Mouse (Mus musculus): ENCODE results near the gene Gulp1.

Gulp1 gene

DNA sequence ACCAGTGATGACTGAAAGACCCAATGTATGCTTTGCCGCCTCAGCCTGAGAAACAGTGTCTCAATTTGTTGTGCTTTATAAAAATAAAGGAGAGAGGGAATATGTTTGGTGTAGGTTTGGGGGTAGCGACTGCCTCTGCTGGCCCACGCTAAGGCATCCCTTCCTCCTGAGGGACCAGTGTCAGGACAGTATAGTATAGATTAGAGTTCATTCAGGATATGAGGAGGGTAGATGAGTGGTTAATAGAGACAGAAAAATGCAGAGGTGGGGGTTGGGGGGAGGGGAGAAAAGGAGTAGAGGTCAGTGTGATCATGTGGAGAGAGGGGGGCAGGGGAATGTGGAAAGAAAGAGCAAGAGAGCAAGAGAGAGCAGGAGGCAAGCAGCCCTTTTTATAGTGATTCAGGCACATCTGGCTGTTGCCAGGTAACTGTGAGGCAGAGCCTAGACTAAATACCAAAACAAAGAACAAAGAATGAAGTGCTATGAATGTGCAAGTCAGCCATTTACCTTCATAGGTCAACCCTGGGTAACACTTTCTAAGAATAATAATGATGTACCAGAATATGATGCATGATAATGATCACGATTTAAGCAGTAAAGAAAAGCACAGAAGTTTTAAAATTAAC is 169.6 kb downstream of the Gulp1 start:
- no peak for DNase-seq (ENCODE audit: low spot score in 2 of 2)

DNA sequence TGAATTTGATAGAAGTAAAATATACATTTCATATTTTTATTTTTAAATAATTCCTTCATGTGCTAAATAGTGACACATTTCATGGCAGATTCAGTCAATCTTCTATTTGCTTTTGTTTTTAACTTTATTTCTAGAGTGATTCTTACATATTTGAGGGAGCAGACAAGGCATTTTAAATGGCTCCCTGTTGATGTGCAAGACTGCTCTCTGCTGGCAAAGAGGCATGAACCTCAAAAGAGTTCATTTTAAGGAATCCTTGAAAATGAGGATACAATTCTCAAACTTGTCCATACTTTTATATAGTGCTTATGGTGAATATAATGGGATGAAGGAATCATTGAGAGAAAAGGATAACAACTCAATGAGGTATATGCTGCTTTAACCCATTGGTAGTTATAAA is 189.9 kb downstream of the Gulp1 start:
- DNase-seq (ENCODE audit: low spot score in 2 of 2) = no peak

DNA sequence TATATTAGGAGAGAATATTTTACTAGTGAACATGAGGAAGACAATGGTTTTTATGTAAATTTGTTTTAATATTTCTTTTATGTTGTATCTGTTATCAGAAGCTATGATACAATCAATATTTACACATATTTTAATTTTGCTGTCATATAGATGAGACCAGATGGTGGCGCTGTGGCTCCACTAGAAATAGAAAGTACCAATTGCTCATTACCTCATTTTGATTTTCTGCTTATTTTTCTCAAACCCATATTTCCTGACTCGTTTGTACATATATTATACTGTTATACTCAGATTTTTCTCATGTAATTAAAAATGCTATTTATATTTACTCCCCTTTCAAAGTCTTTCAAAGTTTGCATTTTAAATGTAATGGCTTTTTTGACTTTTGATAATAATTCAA is 194.4 kb downstream of the Gulp1 start:
- no peak for DNase-seq (ENCODE audit: low spot score in 2 of 2)

DNA sequence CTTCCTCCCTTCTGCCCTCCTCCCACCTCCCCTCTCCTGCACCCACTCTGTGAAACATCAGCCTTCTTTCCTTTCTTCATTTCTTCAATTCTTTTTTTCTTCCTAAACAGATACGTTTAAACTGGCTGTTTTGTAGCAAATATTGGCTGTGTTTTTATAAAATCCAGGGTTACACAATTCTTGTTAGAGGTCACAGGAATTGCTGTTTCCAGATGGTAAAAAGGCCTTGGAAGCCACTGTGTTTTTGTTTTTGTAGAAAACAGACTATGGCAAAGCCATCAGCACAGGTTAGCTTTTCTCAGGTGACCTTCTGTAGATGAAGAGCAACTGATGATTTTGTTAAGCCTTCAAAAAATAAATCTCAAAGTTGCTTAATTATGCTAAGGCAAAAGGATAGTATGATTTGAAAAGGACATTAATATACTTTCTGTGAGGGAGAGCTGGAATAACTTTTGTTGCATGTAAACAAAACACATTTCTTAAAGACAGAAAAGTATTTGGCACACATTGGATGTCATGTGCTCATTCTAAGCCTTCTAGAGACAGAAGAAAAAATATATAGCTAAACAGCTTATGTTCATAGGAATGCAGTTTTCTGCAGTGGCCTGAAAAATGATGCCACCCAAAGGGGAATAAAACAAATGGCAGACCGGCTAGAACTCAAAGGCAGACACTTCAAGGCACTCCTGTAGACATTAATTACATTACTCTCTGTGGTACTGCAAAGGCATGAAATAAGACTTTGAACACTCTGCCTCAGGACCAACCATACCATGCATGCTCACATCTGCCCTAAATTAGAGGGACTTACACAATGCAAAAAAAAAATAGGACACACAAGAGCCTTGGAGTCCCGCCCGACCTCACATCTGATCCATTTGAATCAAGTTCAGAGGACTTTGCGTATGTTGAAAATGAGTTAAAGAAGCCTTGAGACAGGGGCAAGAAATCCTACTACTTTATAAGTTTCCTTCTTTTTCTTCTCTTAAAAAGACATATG is 199.7 kb downstream of the Gulp1 start:
- DNase-seq (ENCODE audit: low spot score in 2 of 2) = no peak

DNA sequence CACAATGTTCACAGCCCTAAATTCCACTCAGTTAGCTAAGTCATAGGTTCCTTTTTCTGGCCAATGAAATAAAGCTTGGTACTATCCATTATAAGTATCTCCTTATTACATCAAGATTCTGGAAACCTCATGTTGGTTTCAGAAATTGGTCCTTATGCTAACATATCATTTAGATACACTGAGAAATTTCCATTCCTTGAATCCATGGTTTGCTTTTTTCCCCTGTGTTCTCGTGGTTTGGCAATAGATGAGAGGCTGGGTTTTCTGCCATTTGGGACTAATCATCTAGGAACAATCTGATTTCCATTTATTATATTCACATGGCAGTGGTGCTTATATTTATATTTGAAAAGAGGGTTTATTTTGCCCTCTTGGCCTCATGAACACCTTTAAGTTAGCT is 226.9 kb downstream of the Gulp1 start:
- DNase-seq (ENCODE audit: low spot score in 2 of 2) = no peak

DNA sequence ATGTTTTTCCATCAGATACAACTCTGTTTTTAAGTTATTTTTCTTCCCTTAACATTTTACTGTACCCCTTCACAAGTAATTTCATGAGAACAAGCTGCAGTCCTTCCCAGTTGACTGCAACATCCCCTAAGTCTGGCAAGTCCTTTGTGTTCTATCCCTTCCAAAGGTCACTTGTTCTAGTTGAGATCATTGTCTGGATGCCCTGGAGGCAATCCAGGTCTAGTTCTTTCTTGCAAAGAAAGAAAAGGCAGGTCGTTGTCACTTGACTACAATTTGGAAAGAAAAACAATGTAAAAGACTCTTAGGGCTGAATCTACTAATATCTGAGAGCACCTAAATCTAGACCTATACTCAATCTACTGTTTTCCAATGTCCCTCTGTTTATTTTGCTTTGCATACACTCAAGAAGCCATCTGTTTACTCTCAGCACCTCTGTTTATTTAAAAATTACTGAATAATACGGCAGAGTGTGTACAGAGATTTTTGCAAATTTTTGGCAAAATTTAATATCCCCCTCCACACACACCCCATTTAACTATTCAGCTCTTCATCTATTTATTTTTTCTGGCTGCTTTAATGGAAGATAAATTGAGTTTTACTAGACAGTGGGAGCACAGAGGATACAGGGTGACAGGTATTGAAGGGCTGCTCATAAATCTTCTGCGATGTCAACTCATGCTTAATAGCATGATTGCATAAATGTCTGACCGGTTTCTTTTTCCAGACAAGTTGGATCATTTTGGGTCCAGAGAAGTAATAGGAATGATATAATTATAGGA is 252.5 kb downstream of the Gulp1 start:
- DNase-seq (ENCODE audit: low spot score in 2 of 2) = no peak

DNA sequence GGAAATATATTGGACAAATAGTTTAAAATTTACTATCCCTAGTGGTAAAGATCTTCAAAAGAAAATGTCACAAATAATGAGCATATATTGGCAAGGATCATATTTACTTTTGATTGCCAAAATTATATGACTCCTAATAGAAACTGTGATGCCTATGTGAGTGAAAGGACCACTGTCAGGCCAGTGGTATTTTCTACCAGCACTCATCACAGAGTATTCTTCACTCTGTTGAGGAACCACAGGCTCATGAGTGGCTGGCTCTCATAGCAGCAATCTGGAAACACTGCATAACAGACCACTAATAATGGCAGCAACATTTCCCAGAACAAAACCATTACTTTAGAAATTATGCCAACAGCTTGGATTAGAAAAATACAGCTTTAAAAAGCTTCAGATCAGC is 255.1 kb downstream of the Gulp1 start:
- no peak for DNase-seq (ENCODE audit: low spot score in 2 of 2)

DNA sequence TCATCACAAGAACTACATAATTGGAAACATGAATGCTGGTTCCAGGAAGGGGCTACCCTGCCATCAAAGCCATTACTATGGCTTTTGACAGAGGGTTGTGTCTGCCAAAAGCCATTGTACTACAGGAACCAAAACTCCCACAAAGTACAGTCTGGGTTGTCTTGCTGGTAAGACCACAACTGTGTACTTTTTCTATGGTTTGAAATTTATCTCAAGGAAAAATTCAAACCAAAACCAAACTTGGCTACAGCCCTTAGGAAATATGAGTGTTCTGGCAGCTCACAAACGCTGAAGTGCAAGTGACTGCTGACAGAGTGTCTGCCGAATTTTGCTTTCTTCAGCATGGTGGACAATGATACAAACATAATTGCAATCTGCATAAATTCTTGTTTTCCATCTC is 259.0 kb downstream of the Gulp1 start:
- DNase-seq (ENCODE audit: low spot score in 2 of 2) = no peak

DNA sequence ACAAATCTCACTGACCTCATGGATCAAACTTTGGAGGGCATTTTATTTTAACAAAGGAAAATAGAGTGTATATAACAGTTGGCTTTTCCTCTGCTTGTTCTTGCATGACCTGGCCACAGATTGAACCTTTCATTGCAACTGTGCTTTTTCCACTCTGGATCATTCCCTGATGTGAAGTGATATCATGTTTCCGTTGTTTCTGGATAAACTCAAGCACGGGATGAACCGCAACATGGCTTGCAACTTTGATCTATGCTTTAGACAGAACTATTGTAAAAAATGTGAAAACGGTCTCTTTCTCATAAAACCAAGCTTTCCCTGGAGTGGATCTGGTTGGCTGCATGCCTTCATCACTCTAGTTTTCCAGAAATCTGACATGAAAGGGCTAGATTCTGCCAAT is 282.6 kb downstream of the Gulp1 start:
- no peak for DNase-seq (ENCODE audit: low spot score in 2 of 2)
